Mouse (Mus musculus) hindlimb bud, embryonic 11.5 days (tissue): ENCODE measurements around the gene Rfx7.
"Not testable (repeated sequence)": the region's sequence is repeated elsewhere in the genome, so short reads cannot be mapped to it uniquely, and the experiment has no call there.

Experiments
- DNase-seq: peaks from one replicate; pipeline ENCODE4 v3.0.0-alpha.2; 2012; ENCODE audit warnings: low read depth, low spot score; ENCODE audit errors: extremely low spot score

The Rfx7 gene

GRCm38 (mm10) chr9:72639843-72640621 is 108.0 kb downstream of the Rfx7 start:
- peak; percentile 95 for DNase-seq

- no peak for DNase-seq
Observed at GRCm38 (mm10) chr9:72640642-72641041, 108.6 kb downstream of the Rfx7 start.

GRCm38 (mm10) chr9:72641093-72641680 is 109.1 kb downstream of the Rfx7 start:
- DNase-seq: no peak

- DNase-seq: not testable (repeated sequence)
Observed at GRCm38 (mm10) chr9:72642756-72643447, 110.9 kb downstream of the Rfx7 start.

- no peak for DNase-seq
Observed at GRCm38 (mm10) chr9:72643651-72644417, 111.8 kb downstream of the Rfx7 start.

- DNase-seq: no peak
Observed at GRCm38 (mm10) chr9:72644418-72645110, 112.5 kb downstream of the Rfx7 start.

GRCm38 (mm10) chr9:72649781-72650180 is 117.7 kb downstream of the Rfx7 start:
- no peak for DNase-seq

GRCm38 (mm10) chr9:72652961-72653360 is 120.9 kb downstream of the Rfx7 start:
- peak; percentile 90 for DNase-seq

GRCm38 (mm10) chr9:72653533-72653932 is 121.5 kb downstream of the Rfx7 start:
- DNase-seq: no peak

GRCm38 (mm10) chr9:72654593-72655242 is 122.7 kb downstream of the Rfx7 start:
- no peak for DNase-seq

- DNase-seq: no peak
Observed at GRCm38 (mm10) chr9:72655602-72656001, 123.6 kb downstream of the Rfx7 start.

GRCm38 (mm10) chr9:72656491-72656890 is 124.5 kb downstream of the Rfx7 start:
- DNase-seq: no peak

- no peak for DNase-seq
Observed at GRCm38 (mm10) chr9:72656940-72657339, 124.9 kb downstream of the Rfx7 start.

- DNase-seq: no peak
Observed at GRCm38 (mm10) chr9:72657694-72658093, 125.7 kb downstream of the Rfx7 start.

- no peak for DNase-seq
Observed at GRCm38 (mm10) chr9:72660139-72660538, 128.1 kb downstream of the Rfx7 start.

GRCm38 (mm10) chr9:72660911-72661310 is 128.9 kb downstream of the Rfx7 start:
- DNase-seq: no peak

GRCm38 (mm10) chr9:72661561-72661894 is 129.5 kb downstream of the Rfx7 start:
- DNase-seq: no peak

GRCm38 (mm10) chr9:72661895-72662661 is 130.0 kb downstream of the Rfx7 start, which contains the start of gene Nedd4:
Nedd4 (plus strand) TSS chr9:72662346.
- DNase-seq: no peak
